Mouse (Mus musculus) ovary, postnatal 14 days (tissue): Measurements from ENCODE around the gene Large2.

Source experiments
- DNase-seq: peaks from one replicate; pipeline ENCODE4 v3.0.0; 2022; ENCODE audit warnings: low spot score

Gene Large2

GRCm38 (mm10) chr2:92371971-92372690, 2.5 kb downstream of the Large2 start:
- DNase-seq: no peak

GRCm38 (mm10) chr2:92370821-92371805, 3.6 kb downstream of the Large2 start:
- DNase-seq: peak; percentile 64

GRCm38 (mm10) chr2:92370375-92370774, 4.3 kb downstream of the Large2 start:
- DNase-seq: no peak

- no peak for DNase-seq
Observed at GRCm38 (mm10) chr2:92367383-92368029, 7.2 kb downstream of the Large2 start.

GRCm38 (mm10) chr2:92365568-92365967, 9.1 kb downstream of the Large2 start:
- no peak for DNase-seq

GRCm38 (mm10) chr2:92364086-92364485, 10.6 kb downstream of the Large2 start:
- DNase-seq: no peak

GRCm38 (mm10) chr2:92362571-92363228, 12.0 kb downstream of the Large2 start:
- DNase-seq: no peak

GRCm38 (mm10) chr2:92361795-92362194, 12.9 kb downstream of the Large2 start:
- DNase-seq: no peak

- DNase-seq: no peak
Observed at GRCm38 (mm10) chr2:92360893-92361292, 13.8 kb downstream of the Large2 start.

GRCm38 (mm10) chr2:92360186-92360823, 14.4 kb downstream of the Large2 start:
- no peak for DNase-seq

- DNase-seq: no peak
Observed at GRCm38 (mm10) chr2:92359301-92359700, 15.4 kb downstream of the Large2 start.

GRCm38 (mm10) chr2:92354224-92354623, 20.4 kb downstream of the Large2 start:
- no peak for DNase-seq

GRCm38 (mm10) chr2:92353402-92353801, 21.3 kb downstream of the Large2 start:
- no peak for DNase-seq

- DNase-seq: no peak
Observed at GRCm38 (mm10) chr2:92350686-92351085, 24.0 kb downstream of the Large2 start.

GRCm38 (mm10) chr2:92349589-92350425, 24.9 kb downstream of the Large2 start:
- DNase-seq: no peak

GRCm38 (mm10) chr2:92347191-92347590, 27.5 kb downstream of the Large2 start:
- no peak for DNase-seq

GRCm38 (mm10) chr2:92342418-92342817, 32.3 kb downstream of the Large2 start:
- no peak for DNase-seq

- no peak for DNase-seq
Observed at GRCm38 (mm10) chr2:92331871-92332270, 42.8 kb downstream of the Large2 start.

GRCm38 (mm10) chr2:92331410-92331809, 43.3 kb downstream of the Large2 start:
- no peak for DNase-seq

- peak; percentile 26 for DNase-seq
Observed at GRCm38 (mm10) chr2:92330840-92331239, 43.8 kb downstream of the Large2 start.
